Mouse (Mus musculus) intestine, embryonic 14.5 days (tissue): ENCODE data around the gene Map3k12. TPM values are rescaled to one million over a fixed set of nuclear protein-coding genes. Genes with fewer than 3 reads are reported as not detected.

ENCODE experiments used
- ATAC-seq: fragments of 200-750 bp; cut with Nextera tagmentation; replicated peaks from 2 replicates; pipeline ENCODE4 v1.8.0; 2017; ENCODE audit warnings: low read depth, moderate number of reproducible peaks, moderate TSS enrichment, moderate library complexity; ENCODE audit not compliant: low FRiP score, low TSS enrichment
- DNase-seq: peaks from one replicate; pipeline ENCODE4 v3.0.0-alpha.2; 2018; ENCODE audit warnings: low spot score
- H3K27ac ChIP-seq: fragments of 300-500 bp; sonication (generic); 2 replicates; pipeline ENCODE4 v1.5.1; 2014; ENCODE audit warnings: low read depth, mild to moderate bottlenecking, control low read depth
- H3K27me3 ChIP-seq: fragments of 300-500 bp; sonication (generic); replicated peaks from 2 replicates; pipeline ENCODE4 v1.6.1; 2014; ENCODE audit warnings: low read length, control low read depth; ENCODE audit not compliant: control insufficient read depth, insufficient read depth
- H3K36me3 ChIP-seq: fragments of 300-500 bp; sonication (generic); 2 replicates; pipeline ENCODE4 v1.6.1; 2014; ENCODE audit warnings: low read length, control low read depth; ENCODE audit not compliant: control insufficient read depth, insufficient read depth
- H3K4me1 ChIP-seq: fragments of 300-500 bp; sonication (generic); replicated peaks from 2 replicates; pipeline ENCODE4 v1.6.1; 2014; ENCODE audit warnings: low read length, control low read depth, mixed read lengths; ENCODE audit not compliant: control insufficient read depth, insufficient read depth
- H3K4me2 ChIP-seq: fragments of 300-500 bp; sonication (generic); 2 replicates; pipeline ENCODE4 v1.6.1; 2014; ENCODE audit warnings: low read length
- H3K4me3 ChIP-seq: fragments of 300-500 bp; sonication (generic); 2 replicates; pipeline ENCODE4 v1.5.1; 2014; ENCODE audit warnings: low read depth, low read length, control low read depth, mixed read lengths
- H3K9ac ChIP-seq: fragments of 300-500 bp; sonication (generic); 2 replicates; pipeline ENCODE4 v1.6.1; 2014; ENCODE audit warnings: mild to moderate bottlenecking, low read length
- H3K9me3 ChIP-seq: fragments of 300-500 bp; sonication (generic); 2 replicates; pipeline ENCODE4 v1.6.1; 2016; ENCODE audit warnings: low read length, control low read depth; ENCODE audit not compliant: control insufficient read depth
- WGBS: fragments of 180-500 bp; shearing (Covaris S2); extraction: QIAGEN DNeasy Blood & Tissue Kit; methylation state at CpG from one replicate; pipeline ENCODE4 v1.1.7; 2014; 5-methylcytosine and 5-hydroxymethylcytosine counted together
- polyA plus RNA-seq: library from polyadenylated mRNA; unstranded; fragments of >200 nt; fragmentation: Nextera tagmentation; extraction: Ambion mirVana; gene quantifications from 2 replicates; pipeline ENCODE4 v1.2.1, GENCODE M21; 2014

Gene Map3k12
- polyA plus RNA-seq = 13.5 and 14.9 TPM in 2 replicates

DNA sequence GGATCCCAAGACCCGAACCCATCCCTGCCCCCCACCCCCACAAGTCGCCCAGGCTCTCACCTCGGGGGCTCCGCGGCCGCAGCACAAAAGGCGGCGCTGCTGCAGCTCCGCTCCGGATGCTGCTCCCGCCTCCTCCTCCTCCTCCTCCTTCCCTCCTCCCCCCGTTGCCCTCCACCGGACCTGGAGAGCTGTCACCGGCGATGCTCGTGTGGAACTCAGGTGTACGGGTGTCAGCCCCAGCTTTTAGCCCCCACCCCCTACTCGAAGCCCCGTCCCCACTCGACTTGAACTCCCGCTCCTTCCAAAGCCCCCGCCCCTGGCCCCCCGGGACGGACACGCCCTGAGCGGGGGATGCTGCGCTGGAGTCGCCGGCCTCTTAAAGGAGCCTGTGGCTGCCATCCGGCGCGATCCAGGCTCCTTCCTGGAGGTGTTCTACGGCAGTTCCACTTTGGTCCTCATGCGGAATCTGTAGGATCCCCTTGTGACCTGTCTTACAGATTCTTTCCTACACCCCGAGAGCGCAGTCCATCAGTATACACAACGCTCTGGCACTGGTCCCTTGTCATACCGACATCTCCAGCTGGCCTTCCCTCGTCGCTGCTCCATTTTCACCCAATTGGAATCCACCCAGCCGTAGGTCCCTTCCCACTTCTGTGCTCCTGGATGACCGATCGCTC lies at the start of gene Map3k12:
TSS of gene Map3k12 (minus strand) at position 337 of the 677 bp plus-strand sequence.
- ATAC-seq = peak; percentile 12; the same call in 1 of the 2 replicates
- H3K9me3 ChIP-seq = no peaks in the 10 kb centered on the region

DNA sequence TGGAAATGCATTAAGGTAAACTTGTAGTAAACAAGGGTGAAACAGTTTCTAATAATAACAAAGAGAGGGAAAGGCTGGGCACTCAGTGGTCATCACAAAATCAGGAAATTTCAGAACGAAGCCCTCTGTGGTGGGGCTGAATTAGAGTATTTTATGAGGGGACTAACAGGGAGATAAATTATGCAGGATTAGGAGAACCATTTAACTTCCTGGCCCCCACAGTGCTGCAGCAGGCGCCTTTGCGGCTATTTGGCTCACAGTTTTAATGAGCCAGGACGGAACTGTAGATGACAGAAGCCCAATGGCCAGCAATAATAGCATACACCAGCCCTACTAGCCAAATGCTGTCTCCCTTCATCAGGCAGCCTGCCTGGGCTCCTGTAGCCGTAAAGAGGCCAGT lies 46.8 kb upstream of the Map3k12 start:
- WGBS = 90% methylated on average over 5 of the region's 5 CpGs

More for the DNA sequence above, at the start of gene Map3k12:
- peak; percentile 90 for DNase-seq
- Histone ChIP-seq H3K9ac (peak within 1 kb of the TSS; percentile 60), H3K27me3 (no peaks in the 10 kb centered on the region), H3K4me3 (peak within 1 kb of the TSS; percentile 69), H3K4me2 (peak within 1 kb of the TSS; percentile 85), H3K36me3 (peaks cover 13% of the 10 kb centered on the region; the same call in 1 of the 2 replicates), H3K27ac (peak within 1 kb of the TSS; percentile 98), H3K4me1 (peaks cover 25% of the 10 kb centered on the region)
- WGBS = under 1% methylated on average over 43 of the region's 43 CpGs

DNA sequence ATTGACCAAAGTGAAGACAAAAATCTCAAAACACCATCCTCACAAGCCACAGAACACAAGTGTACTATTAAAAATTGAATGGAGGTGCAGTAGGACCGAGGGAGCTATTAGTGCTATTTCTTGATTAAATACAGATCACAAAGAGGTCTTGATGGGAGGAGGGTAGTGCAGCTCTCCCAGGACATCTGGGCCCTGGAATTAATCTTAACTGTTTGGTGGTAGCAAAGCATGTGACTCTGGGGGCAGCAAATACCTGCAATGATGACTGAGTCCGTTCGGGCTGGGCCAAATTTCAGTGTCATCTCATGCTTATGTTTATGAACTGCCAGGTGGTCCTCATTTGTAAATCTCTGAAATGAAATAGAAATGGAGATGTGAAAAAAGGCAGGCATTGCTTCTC lies 46.2 kb upstream of the Map3k12 start:
- DNase-seq = no peak

More for the DNA sequence above, 46.8 kb upstream of the Map3k12 start:
- H3K27me3 ChIP-seq = no peaks in the 10 kb centered on the region
- no peak for ATAC-seq
- peaks cover 20% of the 10 kb centered on the region for H3K36me3 ChIP-seq
- no peaks in the 10 kb centered on the region for H3K4me1 ChIP-seq
- H3K4me3 ChIP-seq = no peak overlapping the region
- H3K9me3 ChIP-seq = no peaks in the 10 kb centered on the region
- no peak overlapping the region for H3K9ac ChIP-seq
- DNase-seq = no peak
- no peak overlapping the region for H3K4me2 ChIP-seq
- H3K27ac ChIP-seq = no peak overlapping the region

DNA sequence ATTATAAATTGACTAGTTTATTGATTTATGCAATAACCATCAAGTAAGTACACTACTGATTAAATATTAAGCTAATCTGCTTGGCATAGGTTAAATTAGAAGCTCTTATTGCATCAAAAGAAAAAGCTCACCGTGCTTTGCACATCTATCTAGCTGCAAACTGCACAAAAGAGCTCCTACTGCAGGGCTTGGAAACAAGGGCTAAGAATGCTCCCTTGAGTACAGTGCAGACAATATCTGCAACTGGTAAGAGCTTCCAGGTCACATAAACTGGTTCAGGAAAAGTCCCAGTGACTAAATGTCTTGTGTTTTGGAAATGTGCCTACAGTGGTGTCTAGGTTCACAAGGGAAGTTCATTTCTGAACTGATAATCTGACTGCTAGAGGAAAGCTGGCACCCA lies 45.6 kb upstream of the Map3k12 start:
- Histone ChIP-seq H3K27me3 (no peaks in the 10 kb centered on the region), H3K4me3 (no peak overlapping the region), H3K9ac (no peak overlapping the region), H3K4me1 (no peaks in the 10 kb centered on the region), H3K9me3 (no peaks in the 10 kb centered on the region), H3K4me2 (no peak overlapping the region), H3K27ac (no peak overlapping the region), H3K36me3 (peaks cover 22% of the 10 kb centered on the region)
- no peak for DNase-seq
- no peak for ATAC-seq
- 86% methylated on average over 1 of the region's 1 CpGs for WGBS

More for the DNA sequence above, 46.2 kb upstream of the Map3k12 start:
- Histone ChIP-seq H3K4me3 (no peak overlapping the region), H3K9ac (no peak overlapping the region), H3K4me1 (no peaks in the 10 kb centered on the region), H3K36me3 (peaks cover 20% of the 10 kb centered on the region), H3K4me2 (no peak overlapping the region), H3K9me3 (no peaks in the 10 kb centered on the region), H3K27me3 (no peaks in the 10 kb centered on the region), H3K27ac (no peak overlapping the region)
- no peak for ATAC-seq
- 68% methylated on average over 3 of the region's 3 CpGs for WGBS

DNA sequence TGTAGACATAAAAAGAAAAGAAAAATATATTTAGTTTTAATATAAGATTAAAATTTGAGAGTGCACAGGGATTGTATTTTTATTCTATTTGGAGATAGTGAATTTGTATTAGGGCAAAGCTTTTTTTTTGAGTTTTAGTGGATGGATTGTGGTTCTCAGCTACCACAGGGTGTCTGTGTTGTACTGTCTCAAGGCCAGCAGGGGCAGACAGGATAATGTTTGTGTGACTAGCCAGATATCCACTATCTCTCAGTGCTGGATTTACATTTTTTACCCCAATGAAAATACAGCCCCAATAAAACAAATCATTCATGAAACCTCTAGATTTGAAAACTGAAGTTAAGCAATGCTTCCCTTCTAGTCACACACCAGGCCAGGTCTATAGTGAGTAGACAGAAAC lies 40.7 kb upstream of the Map3k12 start:
- no peak for ATAC-seq
- Histone ChIP-seq H3K9ac (no peak overlapping the region), H3K27ac (no peak overlapping the region), H3K4me2 (no peak overlapping the region), H3K27me3 (no peaks in the 10 kb centered on the region), H3K36me3 (peaks cover 55% of the 10 kb centered on the region), H3K4me1 (no peaks in the 10 kb centered on the region), H3K9me3 (no peaks in the 10 kb centered on the region), H3K4me3 (no peak overlapping the region)
- no peak for DNase-seq

DNA sequence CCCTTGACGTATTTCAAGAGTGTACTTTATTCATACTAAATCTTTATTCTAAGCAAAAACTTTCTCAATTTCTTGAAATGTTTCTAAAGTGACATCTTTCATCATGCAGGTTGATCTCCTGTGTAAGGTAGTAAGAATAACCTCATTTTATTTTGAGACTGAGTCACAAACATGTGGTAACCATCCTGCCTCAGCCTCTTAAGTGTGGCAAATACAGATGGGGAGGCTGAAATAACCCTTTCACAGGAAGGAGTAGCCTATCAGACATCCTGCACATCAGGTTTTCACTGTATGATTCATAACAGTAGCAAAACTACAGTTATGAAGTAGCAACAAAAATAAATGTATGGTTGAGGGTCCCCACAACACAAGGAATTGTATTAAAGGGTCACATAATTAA lies 38.7 kb upstream of the Map3k12 start:
- Histone ChIP-seq H3K4me2 (no peak overlapping the region), H3K9me3 (no peaks in the 10 kb centered on the region), H3K27ac (no peak overlapping the region), H3K9ac (no peak overlapping the region), H3K4me3 (no peak overlapping the region), H3K4me1 (no peaks in the 10 kb centered on the region), H3K36me3 (peaks cover 63% of the 10 kb centered on the region), H3K27me3 (no peaks in the 10 kb centered on the region)
- DNase-seq (no peak), ATAC-seq (no peak)
- WGBS = 98% methylated on average over 1 of the region's 1 CpGs

DNA sequence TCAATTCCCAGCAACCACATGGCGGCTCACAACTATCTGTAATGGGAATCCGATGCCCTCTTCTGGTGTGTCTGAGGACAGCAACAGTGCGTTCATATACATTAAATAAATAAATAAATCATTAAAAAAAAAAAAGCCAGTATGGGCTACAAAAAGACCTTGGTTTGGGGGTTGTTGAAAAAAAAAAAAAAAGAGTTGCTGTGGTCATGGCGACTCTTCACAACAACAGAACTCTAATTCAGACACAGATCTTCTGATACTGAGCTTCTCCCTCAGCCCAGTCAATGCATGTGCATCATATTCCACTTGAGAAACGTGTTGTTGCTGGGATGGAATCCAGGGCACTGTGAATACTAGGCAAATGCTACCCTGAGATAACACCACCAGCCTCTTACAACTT lies 35.7 kb upstream of the Map3k12 start:
- H3K4me3 ChIP-seq = no peak overlapping the region
- H3K4me2 ChIP-seq = no peak overlapping the region
- WGBS = 95% methylated on average over 5 of the region's 5 CpGs
- peaks cover 67% of the 10 kb centered on the region for H3K36me3 ChIP-seq
- H3K4me1 ChIP-seq = no peaks in the 10 kb centered on the region
- no peak for DNase-seq
- no peak overlapping the region for H3K9ac ChIP-seq
- no peaks in the 10 kb centered on the region for H3K27me3 ChIP-seq
- ATAC-seq = no peak
- no peaks in the 10 kb centered on the region for H3K9me3 ChIP-seq
- no peak overlapping the region for H3K27ac ChIP-seq

DNA sequence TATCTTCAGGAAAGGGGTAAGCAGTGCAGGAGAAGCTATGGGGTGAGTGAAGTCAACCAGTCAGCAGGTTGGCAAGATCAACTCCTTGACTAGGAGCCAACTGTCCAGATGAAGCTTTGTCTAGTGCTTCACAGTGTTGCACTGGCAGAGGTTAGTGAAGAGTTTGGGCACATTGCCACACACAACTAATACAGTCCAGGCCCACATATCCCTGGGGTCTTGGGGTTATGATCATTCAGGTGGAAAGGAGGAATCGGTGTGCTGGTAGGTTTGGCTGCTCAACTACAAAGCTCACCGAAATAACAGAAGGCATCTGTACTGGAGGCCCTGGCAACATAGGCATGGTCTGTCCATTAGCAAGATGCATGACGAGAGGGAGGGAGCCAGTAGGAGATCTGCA lies 30.6 kb upstream of the Map3k12 start:
- H3K9me3 ChIP-seq = no peaks in the 10 kb centered on the region
- no peaks in the 10 kb centered on the region for H3K27me3 ChIP-seq
- H3K4me2 ChIP-seq = no peak overlapping the region
- H3K4me1 ChIP-seq = no peaks in the 10 kb centered on the region
- H3K9ac ChIP-seq = no peak overlapping the region
- ATAC-seq (no peak), DNase-seq (no peak)
- H3K27ac ChIP-seq = no peak overlapping the region
- WGBS = 87% methylated on average over 3 of the region's 3 CpGs
- H3K36me3 ChIP-seq = peaks cover 65% of the 10 kb centered on the region
- H3K4me3 ChIP-seq = no peak overlapping the region
